Mouse (Mus musculus): ENCODE measurements around the gene Dus2. TPM values are rescaled to one million over a fixed set of nuclear protein-coding genes. Genes with fewer than 3 reads are reported as not detected.

Dus2 gene
- polyA plus RNA-seq, 1 experiment: 19.8 TPM

DNA sequence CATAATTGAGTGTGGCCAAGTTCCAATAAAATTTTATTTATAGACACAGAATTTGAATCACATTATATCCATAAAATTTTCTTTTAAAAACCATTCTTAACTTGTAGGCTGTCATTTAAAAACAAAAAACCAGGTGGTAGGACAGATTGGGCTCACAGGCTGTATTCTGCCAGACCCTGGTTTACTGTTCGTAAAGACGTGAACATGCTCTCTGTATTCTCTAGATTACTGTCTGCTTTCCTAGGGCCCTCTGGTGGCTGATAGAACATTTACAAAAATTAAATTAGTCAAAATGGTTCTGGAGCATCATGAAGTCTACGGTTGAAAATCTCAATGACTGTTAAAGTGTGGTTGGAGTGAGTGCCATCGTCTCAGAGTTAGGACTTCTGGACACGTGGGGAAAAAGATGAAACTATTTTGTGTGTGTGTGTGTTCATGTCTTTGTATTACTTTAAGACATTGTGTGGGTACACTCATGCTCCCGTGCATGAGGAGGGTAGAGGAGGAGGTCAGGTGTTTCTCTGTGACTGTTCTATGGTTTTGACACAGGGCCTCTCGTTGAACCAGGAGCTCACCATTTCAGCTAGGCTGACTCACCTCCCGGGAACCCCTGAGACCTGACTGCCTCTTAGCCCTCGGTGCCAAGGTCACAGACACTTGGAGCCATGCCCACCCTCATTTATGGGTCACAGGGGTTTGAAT is 84.2 kb downstream of the Dus2 start:
- TF ChIP-seq CTCF (IDR thresholded peaks at IDR 0.05; ENCODE audit: borderline replicate concordance, control insufficient read depth, extremely low read depth, insufficient read depth, low read length, poor library complexity): no peak
- TF ChIP-seq POLR2A (IDR thresholded peaks at IDR 0.05; ENCODE audit: control insufficient read depth, extremely low read depth, insufficient read depth, low read length, poor library complexity): no peak
- Histone ChIP-seq H3K27ac (ENCODE audit: control insufficient read depth, insufficient read depth, low read length) (peak overlapping the region; percentile 59), H3K27me3 (ENCODE audit: control insufficient read depth, insufficient read depth, low read length) (no peaks in the 10 kb centered on the region), H3K36me3 (ENCODE audit: control insufficient read depth, insufficient read depth, low read length) (peaks cover 26% of the 10 kb centered on the region), H3K4me1 (replicated peaks; ENCODE audit: control insufficient read depth, insufficient read depth, low read length) (peaks cover 8% of the 10 kb centered on the region), H3K4me3 (ENCODE audit: control insufficient read depth, insufficient read depth, low read length) (no peak overlapping the region)
- WGBS: 62% methylated on average over 9 of the region's 9 CpGs
- DNase-seq: no peak

DNA sequence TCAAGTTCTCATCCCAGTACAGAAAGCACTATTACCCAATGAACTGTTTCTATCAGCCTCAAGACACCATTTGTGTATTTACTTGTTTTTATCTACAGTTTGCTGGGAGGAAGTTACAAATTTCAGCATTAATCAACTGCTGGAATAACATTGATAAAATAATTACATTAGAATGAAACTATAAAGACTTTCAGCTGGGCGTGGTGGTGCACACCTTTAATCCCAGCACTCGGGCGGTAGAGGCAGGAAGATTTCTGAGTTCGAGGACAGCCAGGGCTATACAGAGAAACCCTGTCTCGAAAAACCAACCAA is 84.7 kb downstream of the Dus2 start:
- 95% methylated on average over 5 of the region's 5 CpGs for WGBS

DNA sequence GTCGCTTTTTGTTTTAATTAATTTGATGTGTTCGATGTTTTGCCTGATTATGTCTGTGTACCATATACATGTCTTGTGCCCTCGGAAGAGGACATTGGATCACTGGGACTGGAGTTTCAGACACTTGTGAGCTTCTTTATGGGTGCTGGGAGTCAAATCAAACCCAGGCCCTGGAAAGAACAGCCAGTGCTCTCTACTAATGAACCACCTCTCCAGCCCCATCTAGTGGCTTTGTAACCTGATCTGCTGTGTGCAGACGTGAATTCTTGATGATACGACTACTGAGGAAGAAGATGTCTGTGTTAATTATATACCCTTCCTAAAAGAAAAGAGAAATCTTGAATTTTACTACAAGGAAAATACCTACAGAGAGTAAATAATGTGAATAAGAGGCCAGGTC is 85.5 kb downstream of the Dus2 start:
- peaks cover 36% of the 10 kb centered on the region for H3K36me3 ChIP-seq (ENCODE audit: control insufficient read depth, insufficient read depth, low read length)
- peaks cover 8% of the 10 kb centered on the region for H3K4me1 ChIP-seq (replicated peaks; ENCODE audit: control insufficient read depth, insufficient read depth, low read length)
- no peaks in the 10 kb centered on the region for H3K27me3 ChIP-seq (ENCODE audit: control insufficient read depth, insufficient read depth, low read length)
- H3K4me3 ChIP-seq (ENCODE audit: control insufficient read depth, insufficient read depth, low read length): no peak overlapping the region
- WGBS: 84% methylated on average over 5 of the region's 5 CpGs
- no peak overlapping the region for H3K27ac ChIP-seq (ENCODE audit: control insufficient read depth, insufficient read depth, low read length)
- peak; percentile 48 for DNase-seq
- TF ChIP-seq CTCF (IDR thresholded peaks at IDR 0.05; ENCODE audit: borderline replicate concordance, control insufficient read depth, extremely low read depth, insufficient read depth, low read length, poor library complexity): no peak
- TF ChIP-seq POLR2A (IDR thresholded peaks at IDR 0.05; ENCODE audit: control insufficient read depth, extremely low read depth, insufficient read depth, low read length, poor library complexity): no peak

More for the DNA sequence above, 84.7 kb downstream of the Dus2 start:
- Histone ChIP-seq H3K4me3 (ENCODE audit: control insufficient read depth, insufficient read depth, low read length) (no peak overlapping the region), H3K36me3 (ENCODE audit: control insufficient read depth, insufficient read depth, low read length) (peaks cover 31% of the 10 kb centered on the region), H3K27me3 (ENCODE audit: control insufficient read depth, insufficient read depth, low read length) (no peaks in the 10 kb centered on the region), H3K27ac (ENCODE audit: control insufficient read depth, insufficient read depth, low read length) (peak overlapping the region; percentile 59), H3K4me1 (replicated peaks; ENCODE audit: control insufficient read depth, insufficient read depth, low read length) (peaks cover 8% of the 10 kb centered on the region)
- DNase-seq: no peak
- TF ChIP-seq POLR2A (IDR thresholded peaks at IDR 0.05; ENCODE audit: control insufficient read depth, extremely low read depth, insufficient read depth, low read length, poor library complexity) (no peak), CTCF (IDR thresholded peaks at IDR 0.05; ENCODE audit: borderline replicate concordance, control insufficient read depth, extremely low read depth, insufficient read depth, low read length, poor library complexity) (no peak)

DNA sequence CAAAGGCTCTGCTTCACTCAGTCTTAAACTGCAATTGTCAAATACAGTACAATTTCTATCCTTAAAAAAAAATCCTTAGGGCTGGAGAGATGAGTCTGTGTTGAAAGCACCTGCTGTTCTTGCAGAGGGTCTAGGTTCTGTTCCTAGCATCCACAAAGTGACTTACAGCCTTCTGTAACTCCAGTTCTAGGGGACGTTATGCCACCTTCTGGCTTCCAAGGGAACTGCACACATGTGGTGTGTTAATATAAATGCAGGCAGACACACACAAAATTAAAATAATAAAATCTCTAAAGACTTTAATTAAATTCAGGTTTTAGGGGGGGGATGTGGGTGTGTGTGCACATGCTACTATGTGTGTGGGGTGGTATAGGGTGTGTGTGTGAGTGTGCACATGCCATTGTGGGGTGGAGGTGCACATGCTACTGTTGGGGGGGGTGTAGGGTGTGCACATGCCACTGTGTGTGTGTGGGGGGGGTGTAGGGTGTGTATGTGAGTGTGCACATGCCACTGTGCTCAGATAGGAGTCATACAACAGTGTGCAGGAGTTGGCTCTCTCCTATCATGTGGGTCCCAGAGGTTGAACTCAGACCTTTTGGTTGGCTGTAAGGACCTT is 86.4 kb downstream of the Dus2 start:
- peaks cover 34% of the 10 kb centered on the region for H3K36me3 ChIP-seq (ENCODE audit: control insufficient read depth, insufficient read depth, low read length)
- TF ChIP-seq POLR2A (IDR thresholded peaks at IDR 0.05; ENCODE audit: control insufficient read depth, extremely low read depth, insufficient read depth, low read length, poor library complexity): no peak
- no peak for TF ChIP-seq CTCF (IDR thresholded peaks at IDR 0.05; ENCODE audit: borderline replicate concordance, control insufficient read depth, extremely low read depth, insufficient read depth, low read length, poor library complexity)
- no peak for DNase-seq
- H3K27me3 ChIP-seq (ENCODE audit: control insufficient read depth, insufficient read depth, low read length): no peaks in the 10 kb centered on the region
- no peak overlapping the region for H3K27ac ChIP-seq (ENCODE audit: control insufficient read depth, insufficient read depth, low read length)
- H3K4me3 ChIP-seq (ENCODE audit: control insufficient read depth, insufficient read depth, low read length): no peak overlapping the region
- H3K4me1 ChIP-seq (replicated peaks; ENCODE audit: control insufficient read depth, insufficient read depth, low read length): peaks cover 8% of the 10 kb centered on the region
- WGBS: 98% methylated on average over 1 of the region's 1 CpGs

DNA sequence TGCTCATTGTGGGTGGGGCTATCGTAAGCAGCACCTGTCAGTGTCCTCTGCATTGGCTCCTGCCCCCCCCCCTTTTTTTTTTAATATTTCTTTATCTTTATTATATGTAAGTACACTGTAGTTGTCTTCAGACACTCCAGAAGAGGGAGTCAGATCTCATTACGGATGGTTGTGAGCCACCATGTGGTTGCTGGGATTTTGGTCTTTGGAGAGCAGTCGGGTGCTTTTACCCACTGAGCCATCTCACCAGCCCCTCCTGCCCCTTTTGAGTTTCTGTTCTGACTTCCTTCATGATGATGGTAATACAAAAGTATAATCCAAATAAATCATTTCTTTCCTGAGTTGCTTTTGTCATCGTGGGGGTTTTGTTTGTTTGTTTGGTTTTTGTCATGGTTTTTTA is 111.2 kb downstream of the Dus2 start:
- TF ChIP-seq CTCF (IDR thresholded peaks at IDR 0.05; ENCODE audit: borderline replicate concordance, control insufficient read depth, extremely low read depth, insufficient read depth, low read length, poor library complexity): no peak
- no peak for TF ChIP-seq POLR2A (IDR thresholded peaks at IDR 0.05; ENCODE audit: control insufficient read depth, extremely low read depth, insufficient read depth, low read length, poor library complexity)
- H3K36me3 ChIP-seq (ENCODE audit: control insufficient read depth, insufficient read depth, low read length): peaks cover 71% of the 10 kb centered on the region

More for the DNA sequence above, 111.2 kb downstream of the Dus2 start:
- H3K27ac ChIP-seq (ENCODE audit: control insufficient read depth, insufficient read depth, low read length): peak overlapping the region; percentile 83
- DNase-seq: peak; percentile 41
- peaks cover 11% of the 10 kb centered on the region for H3K4me1 ChIP-seq (replicated peaks; ENCODE audit: control insufficient read depth, insufficient read depth, low read length)
- H3K27me3 ChIP-seq (ENCODE audit: control insufficient read depth, insufficient read depth, low read length): no peaks in the 10 kb centered on the region
- 57% methylated on average over 4 of the region's 4 CpGs for WGBS
- H3K4me3 ChIP-seq (ENCODE audit: control insufficient read depth, insufficient read depth, low read length): no peak overlapping the region

Other genes starting within 250 kb of the Dus2 start
- gene Gfod2, start 232.7 kb upstream of the Dus2 start, polyA plus RNA-seq (2012; rRNA removed): 7.3 and 8.5 TPM in 2 replicates
- gene Ranbp10, start 164.0 kb upstream of the Dus2 start, polyA plus RNA-seq (2012; rRNA removed): 47.1 and 53.0 TPM in 2 replicates
- 0.05 TPM in 2 replicates for gene Tsnaxip1, start 163.6 kb upstream of the Dus2 start, polyA plus RNA-seq (2012; rRNA removed)
- 53.2 TPM in 2 replicates for gene Cenpt, start 138.1 kb upstream of the Dus2 start, polyA plus RNA-seq (2012; rRNA removed)
- 75.3 and 84.9 TPM in 2 replicates for gene Thap11, start 136.2 kb upstream of the Dus2 start, polyA plus RNA-seq (2012; rRNA removed)
- gene Nutf2, start 130.8 kb upstream of the Dus2 start, polyA plus RNA-seq (2012; rRNA removed): 52.4 and 54.4 TPM in 2 replicates
- 193 and 207 TPM in 2 replicates for gene Edc4, start 110.5 kb upstream of the Dus2 start, polyA plus RNA-seq (2012; rRNA removed)
- 5.0 and 5.3 TPM in 2 replicates for gene Nrn1l, start 97.8 kb upstream of the Dus2 start, polyA plus RNA-seq (2012; rRNA removed)
- gene Pskh1, start 90.9 kb upstream of the Dus2 start, polyA plus RNA-seq (2012; rRNA removed): 51.2 and 56.5 TPM in 2 replicates
- 6.9 and 8.4 TPM in 2 replicates for gene Ctrl, start 57.5 kb upstream of the Dus2 start, polyA plus RNA-seq (2012; rRNA removed)
- gene Psmb10, start 52.9 kb upstream of the Dus2 start, polyA plus RNA-seq (2012; rRNA removed): 375 and 484 TPM in 2 replicates
- gene Lcat, start 48.0 kb upstream of the Dus2 start, polyA plus RNA-seq (2012; rRNA removed): 5.3 and 6.0 TPM in 2 replicates
- gene Slc12a4, start 25.2 kb upstream of the Dus2 start, polyA plus RNA-seq (2012; rRNA removed): 69.3 TPM in 2 replicates
- 0.09 TPM in 1 of 2 replicates, not detected in the other for gene Dpep3, start 11.9 kb upstream of the Dus2 start, polyA plus RNA-seq (2012; rRNA removed)
- not detected in 2 replicates for gene Dpep2nb, start 14.6 kb downstream of the Dus2 start, polyA plus RNA-seq (2012; rRNA removed)
- gene Ddx28, start 20.5 kb downstream of the Dus2 start, polyA plus RNA-seq (2012; rRNA removed): 16.7 and 20.3 TPM in 2 replicates
- gene Nfatc3, start 67.5 kb downstream of the Dus2 start, polyA plus RNA-seq (2012; rRNA removed): 161 and 186 TPM in 2 replicates
- 24.5 and 29.9 TPM in 2 replicates for gene Esrp2, start 145.6 kb downstream of the Dus2 start, polyA plus RNA-seq (2012; rRNA removed)
- 17.4 and 18.2 TPM in 2 replicates for gene Pla2g15, start 159.1 kb downstream of the Dus2 start, polyA plus RNA-seq (2012; rRNA removed)
- 96.3 and 103 TPM in 2 replicates for gene Slc7a6, start 177.5 kb downstream of the Dus2 start, polyA plus RNA-seq (2012; rRNA removed)
- gene Slc7a6os, start 219.6 kb downstream of the Dus2 start, polyA plus RNA-seq (2012; rRNA removed): 44.9 and 45.5 TPM in 2 replicates
- gene Prmt7, start 219.6 kb downstream of the Dus2 start, polyA plus RNA-seq (2012; rRNA removed): 34.0 and 36.7 TPM in 2 replicates

All from thymus, adult 2 months (tissue).